In genomic region chr11:88570715-88571202, GRCm38 (mm10) we compare ENCODE assay signal across 11 mouse cellular contexts.
DNase-seq lines count a peak whose midpoint lies in the region; ATAC-seq and TF ChIP-seq lines count a peak whose summit lies in the region.
"Had no signal": no experiment of that assay in that cellular context is flagged by ENCODE, and none has a peak within 500 bp of the region (broad histone marks: within the 10 kb centered on the region; RNA-seq: fewer than 3 reads in every experiment).

No protein-coding gene starts in this region.

- 70% methylated on average over 6 of the region's 6 CpGs for WGBS in midbrain, embryonic 14.5 days
- 66% methylated on average over 6 of the region's 6 CpGs for WGBS in midbrain, embryonic 16.5 days
- 47% methylated on average over 6 of the region's 6 CpGs for WGBS in heart, embryonic 12.5 days
- WGBS in thymus, adult 2 months: 90% methylated on average over 6 of the region's 6 CpGs

- intact Hi-C loops in gastrocnemius, adult 2 months (cut with DNase I): no loop called here

- peak overlapping the region; percentile 28; the same call in 1 of the 2 replicates for H3K27ac ChIP-seq in gastrocnemius, adult 2 months
- peak overlapping the region; percentile 70 for H3K27ac ChIP-seq in midbrain, embryonic 14.5 days (replicated peaks; ENCODE audit: low read depth, low read length)
- H3K27ac ChIP-seq in midbrain, embryonic 16.5 days (ENCODE audit: low read length): no peak overlapping the region
- peak overlapping the region; percentile 53 for H3K27ac ChIP-seq in heart, embryonic 12.5 days (ENCODE audit: poor library complexity, severe bottlenecking)
- H3K27ac ChIP-seq in thymus, adult 2 months (ENCODE audit: control insufficient read depth, insufficient read depth, low read length): no peak overlapping the region

- no peaks in the 10 kb centered on the region for H3K36me3 ChIP-seq in midbrain, embryonic 14.5 days (ENCODE audit: control insufficient read depth, insufficient read depth, low read length)
- H3K36me3 ChIP-seq in midbrain, embryonic 16.5 days (ENCODE audit: control insufficient read depth, insufficient read depth, low read length): no peaks in the 10 kb centered on the region
- H3K36me3 ChIP-seq in heart, embryonic 12.5 days: peaks cover 5% of the 10 kb centered on the region; the same call in 1 of the 2 replicates
- no peaks in the 10 kb centered on the region for H3K36me3 ChIP-seq in thymus, adult 2 months (ENCODE audit: control insufficient read depth, insufficient read depth, low read length)

- ATAC-seq in midbrain, embryonic 14.5 days (ENCODE audit: low FRiP score, low TSS enrichment): no peak
- ATAC-seq in midbrain, embryonic 16.5 days: no peak; the same call in 1 of the 2 replicates
- peak; percentile 65 for ATAC-seq in heart, embryonic 12.5 days (ENCODE audit: insufficient number of reproducible peaks, low FRiP score)

- no peak for DNase-seq in gastrocnemius, adult 2 months
- no peak for DNase-seq in gastrocnemius, postnatal 10 days
- DNase-seq in midbrain, embryonic 14.5 days: no peak
- no peak for DNase-seq in right cerebral cortex, postnatal 10 days (ENCODE audit: low spot score in 2 of 2)
- no peak for DNase-seq in thymus, adult 2 months
- DNase-seq in urinary bladder, postnatal 14 days (ENCODE audit: low spot score): no peak
- DNase-seq: left cerebral cortex, postnatal 4 days; lung, postnatal 10 days; thymus, postnatal 4 days had no signal

- H3K4me2 ChIP-seq in midbrain, embryonic 14.5 days (ENCODE audit: low read length): no peak overlapping the region
- H3K4me2 ChIP-seq in midbrain, embryonic 16.5 days (ENCODE audit: low read length): no peak overlapping the region
- no peak overlapping the region for H3K4me2 ChIP-seq in heart, embryonic 12.5 days

- no peak for TF ChIP-seq CTCF in gastrocnemius, adult 2 months (IDR thresholded peaks at IDR 0.05)
- no peak for TF ChIP-seq CTCF in thymus, adult 2 months (IDR thresholded peaks at IDR 0.05; ENCODE audit: borderline replicate concordance, control insufficient read depth, extremely low read depth, insufficient read depth, low read length, poor library complexity)

- no peak overlapping the region for H3K9ac ChIP-seq in midbrain, embryonic 14.5 days (replicated peaks; ENCODE audit: low read length)
- no peak overlapping the region for H3K9ac ChIP-seq in midbrain, embryonic 16.5 days (ENCODE audit: low read depth, low read length)
- H3K9ac ChIP-seq in heart, embryonic 12.5 days: no peak overlapping the region

- no peak for TF ChIP-seq POLR2A in thymus, adult 2 months (IDR thresholded peaks at IDR 0.05; ENCODE audit: control insufficient read depth, extremely low read depth, insufficient read depth, low read length, poor library complexity)

- H3K4me1 ChIP-seq in midbrain, embryonic 14.5 days (ENCODE audit: control insufficient read depth, insufficient read depth, low read length): peaks cover 61% of the 10 kb centered on the region
- peaks cover 50% of the 10 kb centered on the region for H3K4me1 ChIP-seq in midbrain, embryonic 16.5 days (ENCODE audit: control insufficient read depth, insufficient read depth, low read length)
- H3K4me1 ChIP-seq in heart, embryonic 12.5 days (replicated peaks): peaks cover 79% of the 10 kb centered on the region
- H3K4me1 ChIP-seq in thymus, adult 2 months (replicated peaks; ENCODE audit: control insufficient read depth, insufficient read depth, low read length): peaks cover 8% of the 10 kb centered on the region

- no peaks in the 10 kb centered on the region for H3K9me3 ChIP-seq in midbrain, embryonic 14.5 days (ENCODE audit: control insufficient read depth, low read length)
- H3K9me3 ChIP-seq in midbrain, embryonic 16.5 days (replicated peaks; ENCODE audit: control insufficient read depth, low read length, poor library complexity, severe bottlenecking): no peaks in the 10 kb centered on the region
- no peaks in the 10 kb centered on the region for H3K9me3 ChIP-seq in heart, embryonic 12.5 days (replicated peaks)

- H3K27me3 ChIP-seq in midbrain, embryonic 14.5 days (ENCODE audit: control insufficient read depth, insufficient read depth, low read length): no peaks in the 10 kb centered on the region
- no peaks in the 10 kb centered on the region for H3K27me3 ChIP-seq in midbrain, embryonic 16.5 days (ENCODE audit: control insufficient read depth, insufficient read depth, low read depth, low read length)
- no peaks in the 10 kb centered on the region for H3K27me3 ChIP-seq in heart, embryonic 12.5 days (replicated peaks)
- H3K27me3 ChIP-seq in thymus, adult 2 months (ENCODE audit: control insufficient read depth, insufficient read depth, low read length): no peaks in the 10 kb centered on the region

- no peak overlapping the region for H3K4me3 ChIP-seq in gastrocnemius, adult 2 months
- H3K4me3 ChIP-seq in midbrain, embryonic 14.5 days (replicated peaks; ENCODE audit: low read depth, low read length): no peak overlapping the region
- no peak overlapping the region for H3K4me3 ChIP-seq in midbrain, embryonic 16.5 days (ENCODE audit: low read depth, low read length)
- H3K4me3 ChIP-seq in heart, embryonic 12.5 days: no peak overlapping the region
- no peak overlapping the region for H3K4me3 ChIP-seq in thymus, adult 2 months (ENCODE audit: control insufficient read depth, insufficient read depth, low read length)

Comparison
In these comparisons a context has a peak if more than half of its experiments do, and no peak if none do; other contexts are left out.
1. H3K27ac ChIP-seq: peak in gastrocnemius, adult 2 months (single experiment), midbrain, embryonic 14.5 days (single experiment) and heart, embryonic 12.5 days (single experiment); none in midbrain, embryonic 16.5 days (single experiment) and thymus, adult 2 months (single experiment).